Mouse (Mus musculus) lung, embryonic 14.5 days (tissue): ENCODE data around the gene Pum1. TPM values are rescaled to one million over a fixed set of nuclear protein-coding genes. Genes with fewer than 3 reads are reported as not detected.
A peak's percentile ranks its signal among the peaks of the same experiment; 100 is the strongest.

Experiments
- ATAC-seq: fragments of 200-750 bp; cut with Nextera tagmentation; 2 replicates; pipeline ENCODE4 v1.8.0; 2017; ENCODE audit warnings: mild to moderate bottlenecking, moderate TSS enrichment, moderate library complexity; ENCODE audit not compliant: insufficient read depth
- DNase-seq: peaks from one replicate; pipeline ENCODE4 v3.0.0-alpha.2; 2015
- H3K27ac ChIP-seq: fragments of 300-500 bp; sonication (generic); 2 replicates; pipeline ENCODE4 v1.5.1; 2014; ENCODE audit warnings: low read depth, mild to moderate bottlenecking, moderate library complexity
- H3K27me3 ChIP-seq: fragments of 300-500 bp; sonication (generic); 2 replicates; pipeline ENCODE4 v1.6.1; 2014; ENCODE audit warnings: low read length, control low read depth; ENCODE audit not compliant: insufficient read depth
- H3K36me3 ChIP-seq: fragments of 300-500 bp; sonication (generic); 2 replicates; pipeline ENCODE4 v1.6.1; 2014; ENCODE audit warnings: control low read depth; ENCODE audit not compliant: insufficient read depth
- H3K4me1 ChIP-seq: fragments of 300-500 bp; sonication (generic); 2 replicates; pipeline ENCODE4 v1.6.1; 2014; ENCODE audit warnings: antibody characterized with exemption, control low read depth; ENCODE audit not compliant: insufficient read depth
- H3K4me2 ChIP-seq: fragments of 300-500 bp; sonication (generic); 2 replicates; pipeline ENCODE4 v1.6.1; 2014; ENCODE audit warnings: mild to moderate bottlenecking
- H3K4me3 ChIP-seq: fragments of 300-500 bp; sonication (generic); 2 replicates; pipeline ENCODE4 v1.5.1; 2014; ENCODE audit warnings: low read depth, low read length
- H3K9ac ChIP-seq: fragments of 300-500 bp; sonication (generic); 2 replicates; pipeline ENCODE4 v1.6.1; 2014
- H3K9me3 ChIP-seq: fragments of 300-500 bp; sonication (generic); 2 replicates; pipeline ENCODE4 v1.6.1; 2016; ENCODE audit warnings: low read depth, low read length, control low read depth
- CTCF ChIP-seq: IDR thresholded peaks from 2 replicates; pipeline ENCODE4 v1.5.1; 2016; ENCODE audit warnings: antibody characterized with exemption, low read depth
- WGBS: fragments of 180-500 bp; shearing (Covaris S2); extraction: QIAGEN DNeasy Blood & Tissue Kit; methylation state at CpG from one replicate; pipeline ENCODE4 v1.1.7; 2014; 5-methylcytosine and 5-hydroxymethylcytosine counted together
- polyA plus RNA-seq: library from polyadenylated mRNA; unstranded; fragments of >200 nt; fragmentation: Nextera tagmentation; extraction: Ambion mirVana; gene quantifications from 2 replicates; pipeline ENCODE4 v1.2.1, GENCODE M21; 2014

The Pum1 gene
- polyA plus RNA-seq, 1 experiment from 2014 or later = 107 TPM

- Histone ChIP-seq H3K4me1 (no peaks in the 10 kb centered on the region), H3K9ac (no peak overlapping the region), H3K4me2 (no peak overlapping the region), H3K36me3 (no peaks in the 10 kb centered on the region), H3K27me3 (peaks cover 6% of the 10 kb centered on the region; the same call in 1 of the 2 replicates), H3K4me3 (no peak overlapping the region), H3K27ac (no peak overlapping the region), H3K9me3 (no peaks in the 10 kb centered on the region)
- DNase-seq = no peak
- no peak for TF ChIP-seq CTCF
- 62% methylated on average over 5 of the region's 5 CpGs for WGBS
- no peak for ATAC-seq
These were observed 124.4 kb downstream of the Pum1 start for GRCm38 (mm10) chr4:130787530-130787929.

GRCm38 (mm10) chr4:130790180-130790579 lies 127.1 kb downstream of the Pum1 start:
- Histone ChIP-seq H3K36me3 (no peaks in the 10 kb centered on the region), H3K27ac (no peak overlapping the region), H3K9ac (no peak overlapping the region), H3K4me1 (peaks cover 5% of the 10 kb centered on the region; the same call in 1 of the 2 replicates), H3K9me3 (no peaks in the 10 kb centered on the region), H3K4me3 (no peak overlapping the region), H3K27me3 (peaks cover 6% of the 10 kb centered on the region; the same call in 1 of the 2 replicates), H3K4me2 (no peak overlapping the region)
- DNase-seq (peak; percentile 93), ATAC-seq (peak; percentile 23; the same call in 1 of the 2 replicates)
- WGBS = 11% methylated on average over 6 of the region's 6 CpGs
- TF ChIP-seq CTCF = peak; percentile 97

- DNase-seq (peak; percentile 42), ATAC-seq (peak; percentile 35; the same call in 1 of the 2 replicates)
- Histone ChIP-seq H3K27me3 (peaks cover 6% of the 10 kb centered on the region; the same call in 1 of the 2 replicates), H3K9ac (peak overlapping the region; percentile 92), H3K9me3 (no peaks in the 10 kb centered on the region), H3K4me1 (peaks cover 5% of the 10 kb centered on the region), H3K4me2 (peak overlapping the region; percentile 97), H3K4me3 (peak overlapping the region; percentile 85), H3K36me3 (no peaks in the 10 kb centered on the region), H3K27ac (no peak overlapping the region; the same call in 1 of the 2 replicates)
- TF ChIP-seq CTCF = no peak
- WGBS = 4% methylated on average over 19 of the region's 19 CpGs
These were observed 128.8 kb downstream of the Pum1 start for GRCm38 (mm10) chr4:130791811-130792375.

- DNase-seq (peak; percentile 77), ATAC-seq (peak; percentile 9; the same call in 1 of the 2 replicates)
- Histone ChIP-seq H3K27me3 (peaks cover 6% of the 10 kb centered on the region; the same call in 1 of the 2 replicates), H3K9me3 (no peaks in the 10 kb centered on the region), H3K27ac (peak within 1 kb of the TSS; percentile 30; the same call in 1 of the 2 replicates), H3K4me3 (peak within 1 kb of the TSS; percentile 85), H3K9ac (peak within 1 kb of the TSS; percentile 92), H3K4me1 (peaks cover 11% of the 10 kb centered on the region), H3K36me3 (no peaks in the 10 kb centered on the region), H3K4me2 (peak within 1 kb of the TSS; percentile 97)
- no peak for TF ChIP-seq CTCF
- 2% methylated on average over 82 of the region's 99 CpGs for WGBS
These were observed 129.5 kb downstream of the Pum1 start, which contains the start of gene Sdc3 for GRCm38 (mm10) chr4:130792376-130793179. Gene Sdc3 (plus strand): TSS chr4:130792537.

GRCm38 (mm10) chr4:130793180-130793501 lies 130.0 kb downstream of the Pum1 start:
- Histone ChIP-seq H3K9ac (peak overlapping the region; percentile 92), H3K4me2 (peak overlapping the region; percentile 97), H3K27me3 (peaks cover 6% of the 10 kb centered on the region; the same call in 1 of the 2 replicates), H3K27ac (no peak overlapping the region), H3K9me3 (no peaks in the 10 kb centered on the region), H3K36me3 (no peaks in the 10 kb centered on the region), H3K4me1 (peaks cover 16% of the 10 kb centered on the region), H3K4me3 (peak overlapping the region; percentile 85)
- peak; percentile 25; the same call in 1 of the 2 replicates for ATAC-seq
- TF ChIP-seq CTCF = no peak
- no peak for DNase-seq
- 34% methylated on average over 7 of the region's 7 CpGs for WGBS

- no peak overlapping the region for H3K9ac ChIP-seq
- no peak for TF ChIP-seq CTCF
- ATAC-seq (no peak), DNase-seq (no peak)
- peaks cover 6% of the 10 kb centered on the region; the same call in 1 of the 2 replicates for H3K27me3 ChIP-seq
- H3K9me3 ChIP-seq = no peaks in the 10 kb centered on the region
- H3K4me3 ChIP-seq = no peak overlapping the region
- H3K27ac ChIP-seq = no peak overlapping the region
- WGBS = 43% methylated on average over 4 of the region's 4 CpGs
- H3K4me1 ChIP-seq = peaks cover 24% of the 10 kb centered on the region
- no peak overlapping the region for H3K4me2 ChIP-seq
- H3K36me3 ChIP-seq = no peaks in the 10 kb centered on the region
These were observed 131.7 kb downstream of the Pum1 start for GRCm38 (mm10) chr4:130794771-130795170.

GRCm38 (mm10) chr4:130795970-130796369 lies 132.8 kb downstream of the Pum1 start:
- H3K9me3 ChIP-seq = no peaks in the 10 kb centered on the region
- 90% methylated on average over 6 of the region's 6 CpGs for WGBS
- no peak overlapping the region for H3K27ac ChIP-seq
- H3K4me2 ChIP-seq = no peak overlapping the region
- no peak for TF ChIP-seq CTCF
- ATAC-seq (no peak), DNase-seq (no peak)
- H3K4me3 ChIP-seq = no peak overlapping the region
- H3K4me1 ChIP-seq = peaks cover 25% of the 10 kb centered on the region
- no peak overlapping the region for H3K9ac ChIP-seq
- H3K27me3 ChIP-seq = peaks cover 6% of the 10 kb centered on the region; the same call in 1 of the 2 replicates
- H3K36me3 ChIP-seq = no peaks in the 10 kb centered on the region
